Mouse (Mus musculus): ENCODE data around the gene Gm45234. TPM values are rescaled to one million over a fixed set of nuclear protein-coding genes. Genes with fewer than 3 reads are reported as not detected.
"Not testable (repeated sequence)": the region's sequence is repeated elsewhere in the genome, so short reads cannot be mapped to it uniquely, and the experiment has no call there.

Gene Gm45234
- polyA plus RNA-seq (2015; fragmentation: Nextera tagmentation; extraction: Ambion mirVana): not detected in 2 replicates

- WGBS: 1% methylated on average over 53 of the region's 100 CpGs
- peaks cover 10% of the 10 kb centered on the region for H3K27me3 ChIP-seq (replicated peaks)
- ATAC-seq (ENCODE audit: extremely low read depth, insufficient number of reproducible peaks, low FRiP score, low TSS enrichment): peak; percentile 27; the same call in 1 of the 2 replicates
- H3K36me3 ChIP-seq: peaks cover 19% of the 10 kb centered on the region; the same call in 1 of the 2 replicates
- peak within 1 kb of the TSS; percentile 98 for H3K9ac ChIP-seq
- H3K27ac ChIP-seq (replicated peaks): peak within 1 kb of the TSS; percentile 99
- peaks cover 49% of the 10 kb centered on the region for H3K4me1 ChIP-seq
- H3K4me2 ChIP-seq: peak within 1 kb of the TSS; percentile 84
- peak within 1 kb of the TSS; percentile 83 for H3K4me3 ChIP-seq
- H3K9me3 ChIP-seq: no peaks in the 10 kb centered on the region
Observed at GRCm38 (mm10) chr6:124755831-124756595, at the start of gene Gm45234, which contains the start of gene Atn1. Gene Gm45234, minus strand, starts transcription at chr6:124756021. Gene Atn1, minus strand, starts transcription at chr6:124756524.

GRCm38 (mm10) chr6:124804341-124804740 lies 48.5 kb upstream of the Gm45234 start:
- Histone ChIP-seq H3K27ac (replicated peaks) (no peak overlapping the region; the same call in 1 of the 2 replicates), H3K9ac (no peak overlapping the region), H3K4me2 (no peak overlapping the region; the same call in 1 of the 2 replicates), H3K4me1 (peaks cover 34% of the 10 kb centered on the region), H3K36me3 (no peaks in the 10 kb centered on the region), H3K9me3 (no peaks in the 10 kb centered on the region), H3K4me3 (no peak overlapping the region), H3K27me3 (replicated peaks) (no peaks in the 10 kb centered on the region)
- no peak for ATAC-seq (ENCODE audit: extremely low read depth, insufficient number of reproducible peaks, low FRiP score, low TSS enrichment)
- WGBS: 78% methylated on average over 3 of the region's 3 CpGs

GRCm38 (mm10) chr6:124803691-124804090 lies 47.9 kb upstream of the Gm45234 start:
- not testable (repeated sequence) for H3K27me3 ChIP-seq (replicated peaks); ATAC-seq (ENCODE audit: extremely low read depth, insufficient number of reproducible peaks, low FRiP score, low TSS enrichment); H3K4me3 ChIP-seq; H3K27ac ChIP-seq (replicated peaks); H3K9ac ChIP-seq; H3K36me3 ChIP-seq; H3K4me2 ChIP-seq; H3K9me3 ChIP-seq
- H3K4me1 ChIP-seq: peaks cover 34% of the 10 kb centered on the region
- 88% methylated on average over 4 of the region's 4 CpGs for WGBS

GRCm38 (mm10) chr6:124803061-124803460 lies 47.2 kb upstream of the Gm45234 start:
- no peak for ATAC-seq (ENCODE audit: extremely low read depth, insufficient number of reproducible peaks, low FRiP score, low TSS enrichment)
- H3K4me1 ChIP-seq: peaks cover 31% of the 10 kb centered on the region
- no peak overlapping the region for H3K4me2 ChIP-seq
- no peaks in the 10 kb centered on the region for H3K36me3 ChIP-seq
- no peaks in the 10 kb centered on the region for H3K27me3 ChIP-seq (replicated peaks)
- H3K4me3 ChIP-seq: no peak overlapping the region
- no peaks in the 10 kb centered on the region for H3K9me3 ChIP-seq
- WGBS: 78% methylated on average over 3 of the region's 3 CpGs
- no peak overlapping the region for H3K27ac ChIP-seq (replicated peaks)
- H3K9ac ChIP-seq: no peak overlapping the region

GRCm38 (mm10) chr6:124802400-124802799 lies 46.6 kb upstream of the Gm45234 start:
- not testable (repeated sequence) for ATAC-seq (ENCODE audit: extremely low read depth, insufficient number of reproducible peaks, low FRiP score, low TSS enrichment); H3K9ac ChIP-seq; H3K9me3 ChIP-seq; H3K27ac ChIP-seq (replicated peaks); H3K36me3 ChIP-seq; H3K27me3 ChIP-seq (replicated peaks)
- H3K4me1 ChIP-seq: peaks cover 25% of the 10 kb centered on the region
- 15% methylated on average over 5 of the region's 9 CpGs for WGBS
- H3K4me2 ChIP-seq: peak overlapping the region; percentile 60
- H3K4me3 ChIP-seq: peak overlapping the region; percentile 35

- WGBS: 85% methylated on average over 2 of the region's 2 CpGs
- no peaks in the 10 kb centered on the region for H3K27me3 ChIP-seq (replicated peaks)
- no peak overlapping the region for H3K9ac ChIP-seq
- no peaks in the 10 kb centered on the region for H3K36me3 ChIP-seq
- H3K4me2 ChIP-seq: no peak overlapping the region
- H3K4me1 ChIP-seq: no peaks in the 10 kb centered on the region
- no peak for ATAC-seq (ENCODE audit: extremely low read depth, insufficient number of reproducible peaks, low FRiP score, low TSS enrichment)
- no peak overlapping the region for H3K27ac ChIP-seq (replicated peaks)
- H3K9me3 ChIP-seq: no peaks in the 10 kb centered on the region
- no peak overlapping the region for H3K4me3 ChIP-seq
Observed at GRCm38 (mm10) chr6:124796200-124796599, 40.4 kb upstream of the Gm45234 start.

- 82% methylated on average over 4 of the region's 4 CpGs for WGBS
- Histone ChIP-seq H3K4me2 (no peak overlapping the region), H3K4me1 (no peaks in the 10 kb centered on the region), H3K9me3 (no peaks in the 10 kb centered on the region), H3K36me3 (no peaks in the 10 kb centered on the region), H3K27me3 (replicated peaks) (no peaks in the 10 kb centered on the region), H3K4me3 (no peak overlapping the region), H3K27ac (replicated peaks) (no peak overlapping the region), H3K9ac (no peak overlapping the region)
- no peak for ATAC-seq (ENCODE audit: extremely low read depth, insufficient number of reproducible peaks, low FRiP score, low TSS enrichment)
Observed at GRCm38 (mm10) chr6:124795781-124796180, 40.0 kb upstream of the Gm45234 start.

GRCm38 (mm10) chr6:124791911-124792310 lies 36.1 kb upstream of the Gm45234 start:
- 76% methylated on average over 3 of the region's 3 CpGs for WGBS

GRCm38 (mm10) chr6:124790121-124790520 lies 34.3 kb upstream of the Gm45234 start:
- Histone ChIP-seq H3K4me1 (peaks cover 3% of the 10 kb centered on the region; the same call in 1 of the 2 replicates), H3K9me3 (no peaks in the 10 kb centered on the region), H3K36me3 (no peaks in the 10 kb centered on the region), H3K4me3 (no peak overlapping the region), H3K4me2 (no peak overlapping the region), H3K9ac (no peak overlapping the region), H3K27me3 (replicated peaks) (no peaks in the 10 kb centered on the region), H3K27ac (replicated peaks) (no peak overlapping the region)
- no peak for ATAC-seq (ENCODE audit: extremely low read depth, insufficient number of reproducible peaks, low FRiP score, low TSS enrichment)
- WGBS: 59% methylated on average over 4 of the region's 4 CpGs

More at GRCm38 (mm10) chr6:124791911-124792310, 36.1 kb upstream of the Gm45234 start:
- H3K9ac ChIP-seq: no peak overlapping the region
- no peaks in the 10 kb centered on the region for H3K36me3 ChIP-seq
- H3K27me3 ChIP-seq (replicated peaks): no peaks in the 10 kb centered on the region
- no peak for ATAC-seq (ENCODE audit: extremely low read depth, insufficient number of reproducible peaks, low FRiP score, low TSS enrichment)
- H3K4me3 ChIP-seq: no peak overlapping the region
- peaks cover 3% of the 10 kb centered on the region; the same call in 1 of the 2 replicates for H3K4me1 ChIP-seq
- no peak overlapping the region for H3K4me2 ChIP-seq
- no peaks in the 10 kb centered on the region for H3K9me3 ChIP-seq
- H3K27ac ChIP-seq (replicated peaks): no peak overlapping the region

GRCm38 (mm10) chr6:124789519-124789918 lies 33.7 kb upstream of the Gm45234 start:
- no peak for ATAC-seq (ENCODE audit: extremely low read depth, insufficient number of reproducible peaks, low FRiP score, low TSS enrichment)
- no peak overlapping the region for H3K4me2 ChIP-seq
- no peak overlapping the region for H3K9ac ChIP-seq
- H3K27ac ChIP-seq (replicated peaks): no peak overlapping the region
- no peaks in the 10 kb centered on the region for H3K9me3 ChIP-seq
- no peaks in the 10 kb centered on the region for H3K27me3 ChIP-seq (replicated peaks)
- H3K4me1 ChIP-seq: peaks cover 3% of the 10 kb centered on the region; the same call in 1 of the 2 replicates
- H3K4me3 ChIP-seq: no peak overlapping the region
- 82% methylated on average over 4 of the region's 4 CpGs for WGBS
- H3K36me3 ChIP-seq: no peaks in the 10 kb centered on the region

- 65% methylated on average over 10 of the region's 10 CpGs for WGBS
- Histone ChIP-seq H3K4me2 (no peak overlapping the region), H3K36me3 (no peaks in the 10 kb centered on the region), H3K4me1 (peaks cover 3% of the 10 kb centered on the region), H3K27me3 (replicated peaks) (no peaks in the 10 kb centered on the region), H3K9ac (no peak overlapping the region), H3K9me3 (no peaks in the 10 kb centered on the region), H3K4me3 (no peak overlapping the region), H3K27ac (replicated peaks) (no peak overlapping the region)
- ATAC-seq (ENCODE audit: extremely low read depth, insufficient number of reproducible peaks, low FRiP score, low TSS enrichment): no peak
Observed at GRCm38 (mm10) chr6:124787722-124788121, 31.9 kb upstream of the Gm45234 start.
